Mouse (Mus musculus) bone marrow, adult 2 months (tissue): ENCODE measurements at regions not wholly inside any gene's neighbourhood (a gene's known extent, or its start where the extent isn't known, plus 50 kb on each side); places are given as distances from the start of the nearest gene placed in this dataset.

Experiments used
- CTCF ChIP-seq: fragments of 200-500 bp; IDR thresholded peaks from 2 replicates; pipeline ENCODE4 v1.5.1; 2011; ENCODE audit warnings: low read length, control low read depth; ENCODE audit not compliant: control insufficient read depth, insufficient read depth
- POLR2A ChIP-seq: fragments of 200-500 bp; IDR thresholded peaks from 2 replicates; pipeline ENCODE4 v1.6.1; 2011; ENCODE audit warnings: low read depth, mild to moderate bottlenecking, control low read depth, low read length, borderline replicate concordance; ENCODE audit not compliant: control insufficient read depth

DNA sequence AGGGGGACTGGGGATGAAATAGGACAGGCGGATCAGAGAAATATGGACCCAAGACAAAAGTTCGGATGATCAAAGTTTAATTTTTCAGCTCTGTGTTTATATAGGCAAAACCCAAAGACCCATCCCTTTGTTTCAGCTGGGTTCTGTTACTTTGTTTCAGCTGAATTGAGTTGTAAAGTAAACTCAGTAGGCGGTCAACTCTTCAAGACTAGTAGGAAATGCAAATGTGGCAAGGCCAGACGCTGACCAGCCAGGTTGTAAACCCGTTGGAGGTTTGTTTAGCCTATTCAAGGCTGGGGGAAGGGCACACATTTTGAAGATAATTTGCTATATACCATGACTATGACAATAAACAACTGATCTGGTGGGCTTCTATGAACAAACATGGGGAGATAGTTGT, 294.7 kb downstream of the Foxo1 start:
- TF ChIP-seq POLR2A (no peak), CTCF (no peak)
